In genomic region chr11:118883143-118883542, GRCm38 (mm10) we compare ENCODE assay signal across 15 mouse cellular contexts. TPM values are rescaled to one million over a fixed set of nuclear protein-coding genes. Genes with fewer than 3 reads are reported as not detected.
DNase-seq lines count a peak whose midpoint lies in the region; ATAC-seq lines count a peak whose summit lies in the region.
"Had no signal": no experiment of that assay in that cellular context is flagged by ENCODE, and none has a peak within 500 bp of the region (broad histone marks: within the 10 kb centered on the region; RNA-seq: fewer than 3 reads in every experiment).

No protein-coding gene starts in this region.

- H3K9ac ChIP-seq in hindbrain, embryonic 13.5 days: no peak overlapping the region
- no peak overlapping the region for H3K9ac ChIP-seq in hindbrain, embryonic 16.5 days (ENCODE audit: low read depth, low read length)
- H3K9ac ChIP-seq: forebrain, embryonic 15.5 days; intestine, embryonic 15.5 days; limb, embryonic 12.5 days; liver, embryonic 13.5 days; midbrain, embryonic 15.5 days had no signal

- H3K9me3 ChIP-seq in hindbrain, embryonic 13.5 days: peaks cover 5% of the 10 kb centered on the region; the same call in 1 of the 2 replicates
- no peaks in the 10 kb centered on the region; the same call in 1 of the 2 replicates for H3K9me3 ChIP-seq in hindbrain, embryonic 16.5 days (ENCODE audit: control insufficient read depth, low read length)
- H3K9me3 ChIP-seq: embryonic facial prominence, embryonic 10.5 days; forebrain, embryonic 15.5 days; intestine, embryonic 15.5 days; midbrain, embryonic 15.5 days had no signal

- 84% methylated on average over 9 of the region's 9 CpGs for WGBS in hindbrain, embryonic 13.5 days
- 66% methylated on average over 9 of the region's 9 CpGs for WGBS in hindbrain, embryonic 16.5 days

- H3K4me3 ChIP-seq in hindbrain, embryonic 13.5 days: no peak overlapping the region
- no peak overlapping the region for H3K4me3 ChIP-seq in hindbrain, embryonic 16.5 days (ENCODE audit: low read length)
- H3K4me3 ChIP-seq: embryonic facial prominence, embryonic 10.5 days; forebrain, embryonic 15.5 days; intestine, embryonic 15.5 days; limb, embryonic 12.5 days; liver, embryonic 13.5 days; midbrain, embryonic 15.5 days had no signal

- ATAC-seq in hindbrain, embryonic 13.5 days (ENCODE audit: low FRiP score): no peak
- no peak for ATAC-seq in hindbrain, embryonic 16.5 days
- ATAC-seq in cerebellum, adult (ENCODE audit: insufficient number of reproducible peaks, low FRiP score, low TSS enrichment): peak; percentile 89
- ATAC-seq: forebrain, embryonic 15.5 days; intestine, embryonic 15.5 days; lung, postnatal 0 days; midbrain, embryonic 15.5 days had no signal

- peak; percentile 99 for DNase-seq in brain, adult 2 months (ENCODE audit: low read depth, low spot score)
- peak; percentile 94 to 97 for DNase-seq in cerebellum, postnatal 10 days
- no peak for DNase-seq in embryo, embryonic 11 days
- DNase-seq in spleen, postnatal 36 days (ENCODE audit: low spot score in 2 of 2): no peak
- DNase-seq: adrenal gland, postnatal 36 days; liver, embryonic 13.5 days had no signal

- H3K27me3 ChIP-seq in hindbrain, embryonic 13.5 days: no peaks in the 10 kb centered on the region
- H3K27me3 ChIP-seq in hindbrain, embryonic 16.5 days (replicated peaks; ENCODE audit: control insufficient read depth, insufficient read depth, low read length): no peaks in the 10 kb centered on the region
- H3K27me3 ChIP-seq: forebrain, embryonic 15.5 days; intestine, embryonic 15.5 days; limb, embryonic 12.5 days; liver, embryonic 13.5 days; midbrain, embryonic 15.5 days had no signal

- H3K4me1 ChIP-seq in hindbrain, embryonic 13.5 days (replicated peaks): peaks cover 35% of the 10 kb centered on the region
- peaks cover 11% of the 10 kb centered on the region for H3K4me1 ChIP-seq in hindbrain, embryonic 16.5 days (ENCODE audit: control insufficient read depth, insufficient read depth, low read depth, low read length)
- H3K4me1 ChIP-seq: intestine, embryonic 15.5 days; liver, embryonic 13.5 days had no signal

- H3K27ac ChIP-seq in hindbrain, embryonic 13.5 days: 0 out of 2 replicates have a peak overlapping the region, but pooled peaks have one; percentile 5
- H3K27ac ChIP-seq in hindbrain, embryonic 16.5 days (ENCODE audit: low read depth, low read length): no peak overlapping the region
- H3K27ac ChIP-seq: embryonic facial prominence, embryonic 10.5 days; forebrain, embryonic 15.5 days; intestine, embryonic 15.5 days; limb, embryonic 12.5 days; liver, embryonic 13.5 days; midbrain, embryonic 15.5 days had no signal

- H3K36me3 ChIP-seq in hindbrain, embryonic 13.5 days: peaks cover 4% of the 10 kb centered on the region; the same call in 1 of the 2 replicates
- no peaks in the 10 kb centered on the region for H3K36me3 ChIP-seq in hindbrain, embryonic 16.5 days (ENCODE audit: control insufficient read depth, insufficient read depth, low read length)
- H3K36me3 ChIP-seq: embryonic facial prominence, embryonic 10.5 days; forebrain, embryonic 15.5 days; intestine, embryonic 15.5 days; limb, embryonic 12.5 days; liver, embryonic 13.5 days; midbrain, embryonic 15.5 days had no signal

- H3K4me2 ChIP-seq in hindbrain, embryonic 13.5 days: no peak overlapping the region
- no peak overlapping the region for H3K4me2 ChIP-seq in hindbrain, embryonic 16.5 days (ENCODE audit: low read length)
- H3K4me2 ChIP-seq: forebrain, embryonic 15.5 days; intestine, embryonic 15.5 days; limb, embryonic 12.5 days; liver, embryonic 13.5 days; midbrain, embryonic 15.5 days had no signal

RNA-seq across cellular contexts. Expression of gene Rbfox3, which starts 28.3 kb away (rescaled TPM):
- polyA plus RNA-seq in hindbrain, embryonic 13.5 days (2015; fragmentation: Nextera tagmentation; extraction: Ambion mirVana): 54.3 and 55.2 TPM in 2 replicates
- polyA plus RNA-seq in hindbrain, embryonic 16.5 days (2015; fragmentation: Nextera tagmentation; extraction: Ambion mirVana): 68.4 and 69.4 TPM in 2 replicates

Comparison
In these comparisons a context has a peak if more than half of its experiments do, and no peak if none do; other contexts are left out.
1. DNase-seq: peak in brain, adult 2 months (single experiment) and cerebellum, postnatal 10 days (2 of 2); none in embryo, embryonic 11 days (single experiment) and spleen, postnatal 36 days (0 of 2).